Mouse (Mus musculus): Measurements from ENCODE around the gene Gm20721. TPM values are rescaled to one million over a fixed set of nuclear protein-coding genes. Genes with fewer than 3 reads are reported as not detected.
A peak's percentile ranks its signal among the peaks of the same experiment; 100 is the strongest.

Gene Gm20721
- polyA plus RNA-seq, 1 experiment from 2014 or later = 8.6 TPM

- Histone ChIP-seq H3K9ac (peak overlapping the region; percentile 14; the same call in 1 of the 2 replicates), H3K27ac (peak overlapping the region; percentile 23; the same call in 1 of the 2 replicates)
Observed at GRCm38 (mm10) chr2:174334415-174334814, 12.1 kb downstream of the Gm20721 start.

GRCm38 (mm10) chr2:174333239-174333890 lies 13.1 kb downstream of the Gm20721 start:
- ATAC-seq (ENCODE audit: low FRiP score) = no peak
- peak overlapping the region; percentile 99; the same call in 1 of the 2 replicates for H3K4me3 ChIP-seq (replicated peaks; ENCODE audit: low read length)
- peak overlapping the region; percentile 23 for H3K27ac ChIP-seq
- H3K9me3 ChIP-seq (ENCODE audit: control insufficient read depth, low read length) = no peaks in the 10 kb centered on the region
- peak overlapping the region; percentile 72 for H3K4me2 ChIP-seq (replicated peaks)
- no peaks in the 10 kb centered on the region for H3K27me3 ChIP-seq (ENCODE audit: control insufficient read depth, insufficient read depth, low read length)
- H3K4me1 ChIP-seq (replicated peaks; ENCODE audit: control insufficient read depth, insufficient read depth, low read length) = peaks cover 61% of the 10 kb centered on the region
- 34% methylated on average over 7 of the region's 7 CpGs for WGBS
- no peak for DNase-seq (ENCODE audit: low spot score)
- peak overlapping the region; percentile 14 for H3K9ac ChIP-seq
- no peaks in the 10 kb centered on the region; the same call in 1 of the 2 replicates for H3K36me3 ChIP-seq (replicated peaks; ENCODE audit: control insufficient read depth, insufficient read depth)

More at GRCm38 (mm10) chr2:174334415-174334814, 12.1 kb downstream of the Gm20721 start:
- ATAC-seq (ENCODE audit: low FRiP score) (no peak), DNase-seq (ENCODE audit: low spot score) (no peak)
- no peak overlapping the region for H3K4me3 ChIP-seq (replicated peaks; ENCODE audit: low read length)
- no peaks in the 10 kb centered on the region for H3K9me3 ChIP-seq (ENCODE audit: control insufficient read depth, low read length)
- H3K4me1 ChIP-seq (replicated peaks; ENCODE audit: control insufficient read depth, insufficient read depth, low read length) = peaks cover 59% of the 10 kb centered on the region
- 81% methylated on average over 10 of the region's 10 CpGs for WGBS
- H3K36me3 ChIP-seq (replicated peaks; ENCODE audit: control insufficient read depth, insufficient read depth) = no peaks in the 10 kb centered on the region; the same call in 1 of the 2 replicates
- no peaks in the 10 kb centered on the region for H3K27me3 ChIP-seq (ENCODE audit: control insufficient read depth, insufficient read depth, low read length)
- peak overlapping the region; percentile 72; the same call in 1 of the 2 replicates for H3K4me2 ChIP-seq (replicated peaks)

DNA sequence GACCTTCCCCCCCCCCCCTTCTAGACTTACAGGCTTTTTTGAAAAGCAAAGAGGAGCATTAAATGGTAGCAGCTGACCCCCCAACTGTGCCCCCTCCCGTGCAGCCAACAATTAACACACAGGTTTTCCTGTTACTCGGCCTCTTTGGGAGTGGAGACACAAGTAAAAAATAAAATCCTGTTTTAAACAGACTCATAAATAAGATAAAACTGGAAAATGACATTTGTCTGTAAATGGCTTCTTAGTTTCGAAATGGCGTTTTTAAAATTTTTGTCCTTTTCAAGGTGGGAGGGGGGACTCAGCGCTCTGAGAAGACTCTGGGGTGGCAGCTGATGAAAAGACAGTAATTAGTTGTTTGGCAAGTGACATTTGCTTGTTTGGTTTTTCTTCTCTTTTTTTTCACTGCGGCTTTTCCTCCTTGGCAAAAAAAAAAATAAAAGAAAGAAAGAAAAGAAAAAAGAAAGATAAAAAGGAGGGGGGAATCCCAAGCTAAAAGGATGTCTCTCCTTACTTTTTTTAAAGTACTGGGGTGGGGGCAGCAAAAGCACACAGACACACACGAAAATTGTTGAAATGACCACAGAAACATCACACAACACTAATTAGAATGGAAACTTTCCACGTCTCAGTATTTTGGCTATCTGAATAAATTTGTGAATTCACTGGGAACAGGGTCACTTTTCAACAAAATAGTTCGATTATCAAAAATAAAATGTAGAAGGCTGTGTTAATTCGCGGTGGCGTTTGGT lies 15.1 kb downstream of the Gm20721 start:
- DNase-seq (ENCODE audit: low spot score) = no peak
- ATAC-seq (ENCODE audit: low FRiP score) = no peak
- Histone ChIP-seq H3K36me3 (replicated peaks; ENCODE audit: control insufficient read depth, insufficient read depth) (no peaks in the 10 kb centered on the region; the same call in 1 of the 2 replicates), H3K4me2 (replicated peaks) (peak overlapping the region; percentile 72), H3K9ac (peak overlapping the region; percentile 100), H3K9me3 (ENCODE audit: control insufficient read depth, low read length) (no peaks in the 10 kb centered on the region), H3K27ac (peak overlapping the region; percentile 100), H3K27me3 (ENCODE audit: control insufficient read depth, insufficient read depth, low read length) (no peaks in the 10 kb centered on the region), H3K4me3 (replicated peaks; ENCODE audit: low read length) (peak overlapping the region; percentile 99), H3K4me1 (replicated peaks; ENCODE audit: control insufficient read depth, insufficient read depth, low read length) (peaks cover 53% of the 10 kb centered on the region)
- 18% methylated on average over 12 of the region's 12 CpGs for WGBS

DNA sequence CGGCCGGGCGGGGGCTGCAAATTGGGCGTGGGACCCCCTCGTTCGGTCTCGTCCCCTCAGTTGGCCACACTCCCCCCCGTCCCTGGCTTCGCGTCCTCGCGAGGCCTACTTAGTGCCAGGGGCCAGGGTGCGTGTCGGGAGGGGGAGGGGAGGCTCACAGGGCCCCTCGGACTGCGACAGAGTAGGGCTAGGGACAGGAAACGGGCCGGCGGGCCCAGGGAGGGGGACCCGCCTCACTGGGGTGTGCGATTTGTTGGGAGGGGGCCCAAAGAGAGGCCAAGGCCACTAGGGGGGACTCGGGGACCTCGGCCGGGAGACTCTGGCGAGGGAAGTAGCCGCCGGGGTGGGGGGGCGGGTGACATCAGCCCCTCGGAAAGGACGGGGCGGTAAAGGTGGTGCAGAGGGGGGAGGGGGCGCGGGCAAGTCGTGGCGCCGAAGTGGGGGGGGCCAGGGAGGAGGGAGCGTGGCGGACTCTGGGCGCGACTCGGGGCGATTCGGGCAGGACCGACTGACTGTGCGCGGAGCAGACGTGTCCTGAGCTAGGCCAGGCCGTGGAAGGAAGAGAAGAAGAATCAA lies 15.8 kb downstream of the Gm20721 start:
- Histone ChIP-seq H3K27me3 (ENCODE audit: control insufficient read depth, insufficient read depth, low read length) (no peaks in the 10 kb centered on the region), H3K9me3 (ENCODE audit: control insufficient read depth, low read length) (no peaks in the 10 kb centered on the region), H3K4me2 (replicated peaks) (peak overlapping the region; percentile 72), H3K9ac (peak overlapping the region; percentile 100), H3K36me3 (replicated peaks; ENCODE audit: control insufficient read depth, insufficient read depth) (no peaks in the 10 kb centered on the region; the same call in 1 of the 2 replicates), H3K4me1 (replicated peaks; ENCODE audit: control insufficient read depth, insufficient read depth, low read length) (peaks cover 49% of the 10 kb centered on the region), H3K27ac (peak overlapping the region; percentile 100), H3K4me3 (replicated peaks; ENCODE audit: low read length) (peak overlapping the region; percentile 99)
- DNase-seq (ENCODE audit: low spot score) = peak; percentile 64
- ATAC-seq (ENCODE audit: low FRiP score) = peak; percentile 50
- WGBS = 1% methylated on average over 39 of the region's 48 CpGs

GRCm38 (mm10) chr2:174329663-174330615 lies 16.6 kb downstream of the Gm20721 start:
- H3K4me1 ChIP-seq (replicated peaks; ENCODE audit: control insufficient read depth, insufficient read depth, low read length) = peaks cover 42% of the 10 kb centered on the region
- peak overlapping the region; percentile 100 for H3K9ac ChIP-seq
- ATAC-seq (ENCODE audit: low FRiP score) = peak; percentile 86
- no peaks in the 10 kb centered on the region for H3K9me3 ChIP-seq (ENCODE audit: control insufficient read depth, low read length)
- under 1% methylated on average over 54 of the region's 131 CpGs for WGBS
- H3K27ac ChIP-seq = peak overlapping the region; percentile 100
- peak overlapping the region; percentile 99 for H3K4me3 ChIP-seq (replicated peaks; ENCODE audit: low read length)
- no peaks in the 10 kb centered on the region; the same call in 1 of the 2 replicates for H3K36me3 ChIP-seq (replicated peaks; ENCODE audit: control insufficient read depth, insufficient read depth)
- H3K27me3 ChIP-seq (ENCODE audit: control insufficient read depth, insufficient read depth, low read length) = no peaks in the 10 kb centered on the region
- peak overlapping the region; percentile 72 for H3K4me2 ChIP-seq (replicated peaks)
- peak; percentile 81 for DNase-seq (ENCODE audit: low spot score)

GRCm38 (mm10) chr2:174328926-174329662 lies 17.4 kb downstream of the Gm20721 start:
- Histone ChIP-seq H3K36me3 (replicated peaks; ENCODE audit: control insufficient read depth, insufficient read depth) (no peaks in the 10 kb centered on the region), H3K9ac (peak overlapping the region; percentile 100), H3K4me2 (replicated peaks) (peak overlapping the region; percentile 72), H3K4me3 (replicated peaks; ENCODE audit: low read length) (peak overlapping the region; percentile 99), H3K4me1 (replicated peaks; ENCODE audit: control insufficient read depth, insufficient read depth, low read length) (peaks cover 34% of the 10 kb centered on the region), H3K27ac (peak overlapping the region; percentile 100), H3K9me3 (ENCODE audit: control insufficient read depth, low read length) (no peaks in the 10 kb centered on the region), H3K27me3 (ENCODE audit: control insufficient read depth, insufficient read depth, low read length) (no peaks in the 10 kb centered on the region)
- DNase-seq (ENCODE audit: low spot score) (no peak), ATAC-seq (ENCODE audit: low FRiP score) (peak; percentile 4)
- 42% methylated on average over 58 of the region's 58 CpGs for WGBS

DNA sequence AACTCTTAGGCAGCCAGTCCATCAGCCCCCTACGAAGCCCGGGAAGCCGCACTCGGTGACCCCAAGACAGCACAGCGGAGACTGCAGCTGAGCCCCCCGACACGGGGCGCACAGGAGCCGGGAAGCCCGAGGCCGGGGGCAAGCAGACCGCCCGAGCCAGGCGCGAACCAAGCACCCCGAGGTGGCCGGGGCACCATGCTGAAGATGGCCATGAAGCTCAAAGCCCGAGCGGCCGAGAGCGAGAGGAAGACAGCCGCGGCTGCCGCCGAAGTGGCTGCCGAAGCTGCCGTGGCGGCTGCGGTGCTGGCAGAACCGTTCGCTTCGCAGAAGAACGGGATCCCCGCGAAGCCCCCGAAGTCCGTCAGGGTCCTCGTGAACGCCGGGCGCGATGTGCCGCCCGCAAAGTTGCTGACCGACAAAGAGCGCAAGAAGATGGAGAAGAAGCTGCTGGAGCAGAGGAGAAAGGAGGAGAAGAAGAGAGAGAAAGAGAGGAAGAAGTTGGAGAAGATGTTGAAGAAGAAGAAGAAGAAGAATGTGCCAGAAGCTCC lies 18.1 kb downstream of the Gm20721 start:
- H3K4me3 ChIP-seq (replicated peaks; ENCODE audit: low read length) = peak overlapping the region; percentile 99
- H3K36me3 ChIP-seq (replicated peaks; ENCODE audit: control insufficient read depth, insufficient read depth) = no peaks in the 10 kb centered on the region
- H3K27me3 ChIP-seq (ENCODE audit: control insufficient read depth, insufficient read depth, low read length) = no peaks in the 10 kb centered on the region
- H3K9ac ChIP-seq = peak overlapping the region; percentile 100
- H3K4me1 ChIP-seq (replicated peaks; ENCODE audit: control insufficient read depth, insufficient read depth, low read length) = peaks cover 28% of the 10 kb centered on the region
- DNase-seq (ENCODE audit: low spot score) (no peak), ATAC-seq (ENCODE audit: low FRiP score) (no peak)
- H3K27ac ChIP-seq = peak overlapping the region; percentile 10; the same call in 1 of the 2 replicates
- 48% methylated on average over 46 of the region's 46 CpGs for WGBS
- peak overlapping the region; percentile 72 for H3K4me2 ChIP-seq (replicated peaks)
- H3K9me3 ChIP-seq (ENCODE audit: control insufficient read depth, low read length) = no peaks in the 10 kb centered on the region
